8 mouse cellular contexts compared by ENCODE assay signal in the genomic region with DNA sequence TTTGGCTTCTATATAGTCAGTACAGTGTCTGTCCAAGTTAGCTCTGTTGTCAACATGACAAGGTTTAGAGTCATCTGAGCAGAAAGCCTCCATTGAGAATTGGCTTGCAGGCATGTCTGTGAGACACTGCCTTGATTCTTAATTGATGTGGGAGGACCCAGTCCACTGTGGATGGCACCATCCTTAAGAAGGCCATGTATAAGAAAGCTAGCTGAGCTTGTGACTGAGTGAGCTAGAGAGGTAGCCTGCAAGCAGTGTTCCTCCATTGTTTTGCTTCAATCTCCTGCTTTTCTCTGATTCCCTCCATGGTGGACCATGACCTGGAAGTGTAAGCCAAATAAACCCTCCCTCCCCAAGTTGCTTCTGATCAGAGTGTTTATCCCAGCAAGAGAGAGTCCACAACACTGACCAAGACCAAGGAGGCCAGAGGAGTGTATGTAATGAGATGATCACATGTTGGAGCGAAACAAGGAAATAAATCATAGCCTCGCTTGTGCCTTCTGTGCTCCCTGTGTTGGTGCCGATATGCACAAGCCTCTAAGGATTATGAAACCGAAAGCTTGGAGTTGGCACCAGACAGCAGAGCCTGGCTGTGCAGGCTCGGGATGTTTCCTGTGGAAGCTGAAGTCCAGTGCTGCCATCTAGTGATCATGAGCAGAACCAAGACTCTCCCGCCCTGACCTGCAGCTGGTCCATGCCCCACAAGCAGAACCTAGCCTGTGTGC. TPM values are rescaled to one million over a fixed set of nuclear protein-coding genes. Genes with fewer than 3 reads are reported as not detected.
DNase-seq lines count a peak whose midpoint lies in the region; ATAC-seq lines count a peak whose summit lies in the region.

No protein-coding gene starts in this region.

- H3K27me3 ChIP-seq in embryonic facial prominence, embryonic 15.5 days = no peaks in the 10 kb centered on the region
- H3K27me3 ChIP-seq in kidney, embryonic 14.5 days (ENCODE audit: control insufficient read depth, insufficient read depth, low read length) = no peaks in the 10 kb centered on the region
- no peaks in the 10 kb centered on the region for H3K27me3 ChIP-seq in limb, embryonic 15.5 days

- peak; percentile 93 for ATAC-seq in embryonic facial prominence, embryonic 15.5 days (ENCODE audit: insufficient number of reproducible peaks, low FRiP score, low TSS enrichment, low read depth)
- ATAC-seq in kidney, embryonic 14.5 days (ENCODE audit: low FRiP score, low TSS enrichment) = peak; percentile 99
- peak; percentile 87 for ATAC-seq in limb, embryonic 15.5 days (ENCODE audit: insufficient number of reproducible peaks, low FRiP score, low TSS enrichment, low read depth)

- no peaks in the 10 kb centered on the region for H3K9me3 ChIP-seq in embryonic facial prominence, embryonic 15.5 days (replicated peaks)
- H3K9me3 ChIP-seq in kidney, embryonic 14.5 days (ENCODE audit: control insufficient read depth, low read length) = no peaks in the 10 kb centered on the region
- H3K9me3 ChIP-seq in limb, embryonic 15.5 days = no peaks in the 10 kb centered on the region

- peak; percentile 97 for DNase-seq in 3T3-L1 (ENCODE audit: low read depth, low spot score)
- peak; percentile 31 to 61 for DNase-seq in adrenal gland, postnatal 4 days (ENCODE audit: low spot score in 2 of 2)
- DNase-seq in heart, adult 9 months (ENCODE audit: low spot score in 2 of 2) = peak; percentile 89 to 90
- DNase-seq in monocyte, adult 2 months (ENCODE audit: low read depth in 1 of 2, low spot score in 2 of 2) = peak; percentile 53 to 58
- peak; percentile 55 to 63 for DNase-seq in spleen, postnatal 36 days (ENCODE audit: low spot score in 2 of 2)

- 5% methylated on average over 6 of the region's 6 CpGs for WGBS in embryonic facial prominence, embryonic 15.5 days
- WGBS in kidney, embryonic 14.5 days = 12% methylated on average over 6 of the region's 6 CpGs
- WGBS in limb, embryonic 15.5 days = 4% methylated on average over 6 of the region's 6 CpGs

- no peaks in the 10 kb centered on the region for H3K4me1 ChIP-seq in embryonic facial prominence, embryonic 15.5 days
- H3K4me1 ChIP-seq in kidney, embryonic 14.5 days (ENCODE audit: control insufficient read depth, insufficient read depth, low read length) = no peaks in the 10 kb centered on the region
- no peaks in the 10 kb centered on the region for H3K4me1 ChIP-seq in limb, embryonic 15.5 days

- no peaks in the 10 kb centered on the region for H3K36me3 ChIP-seq in embryonic facial prominence, embryonic 15.5 days
- H3K36me3 ChIP-seq in kidney, embryonic 14.5 days (ENCODE audit: control insufficient read depth, insufficient read depth, low read length) = no peaks in the 10 kb centered on the region
- no peaks in the 10 kb centered on the region for H3K36me3 ChIP-seq in limb, embryonic 15.5 days

- H3K4me2 ChIP-seq in embryonic facial prominence, embryonic 15.5 days (replicated peaks) = peak overlapping the region; percentile 52
- H3K4me2 ChIP-seq in kidney, embryonic 14.5 days (replicated peaks; ENCODE audit: low read depth, low read length) = peak overlapping the region; percentile 46
- peak overlapping the region; percentile 46 for H3K4me2 ChIP-seq in limb, embryonic 15.5 days

- H3K4me3 ChIP-seq in embryonic facial prominence, embryonic 15.5 days (replicated peaks) = peak overlapping the region; percentile 43
- H3K4me3 ChIP-seq in kidney, embryonic 14.5 days (ENCODE audit: low read length) = peak overlapping the region; percentile 29; the same call in 1 of the 2 replicates
- H3K4me3 ChIP-seq in limb, embryonic 15.5 days = peak overlapping the region; percentile 39

- no peak overlapping the region; the same call in 1 of the 2 replicates for H3K27ac ChIP-seq in embryonic facial prominence, embryonic 15.5 days (replicated peaks)
- no peak overlapping the region for H3K27ac ChIP-seq in kidney, embryonic 14.5 days (ENCODE audit: low read depth, low read length)
- no peak overlapping the region for H3K27ac ChIP-seq in limb, embryonic 15.5 days

- no peak overlapping the region for H3K9ac ChIP-seq in embryonic facial prominence, embryonic 15.5 days
- no peak overlapping the region; the same call in 1 of the 2 replicates for H3K9ac ChIP-seq in kidney, embryonic 14.5 days (ENCODE audit: low read depth, low read length)
- peak overlapping the region; percentile 26; the same call in 1 of the 2 replicates for H3K9ac ChIP-seq in limb, embryonic 15.5 days

RNA-seq across cellular contexts. Expression of a gene that starts 23.8 kb away (rescaled TPM):
- total RNA-seq in adrenal gland, postnatal 4 days (2021) = under 1 TPM in 1 of 2 experiments, not detected in 1; 0.17 TPM
- 0.33 TPM in 1 of 2 replicates, not detected in the other for polyA plus RNA-seq in embryonic facial prominence, embryonic 15.5 days (2015; fragmentation: Nextera tagmentation; extraction: Ambion mirVana)
- polyA plus RNA-seq in kidney, embryonic 14.5 days (2014; fragmentation: Nextera tagmentation; extraction: Ambion mirVana) = not detected in 2 replicates
- polyA plus RNA-seq in limb, embryonic 15.5 days (2015; fragmentation: Nextera tagmentation; extraction: Ambion mirVana) = 0.42 TPM in 1 of 2 replicates, not detected in the other

RNA-seq across cellular contexts. Expression of a gene that starts 33.1 kb away (rescaled TPM):
- not detected for total RNA-seq in adrenal gland, postnatal 4 days (2021)
- not detected in 2 replicates for polyA plus RNA-seq in embryonic facial prominence, embryonic 15.5 days (2015; fragmentation: Nextera tagmentation; extraction: Ambion mirVana)
- not detected in 2 replicates for polyA plus RNA-seq in kidney, embryonic 14.5 days (2014; fragmentation: Nextera tagmentation; extraction: Ambion mirVana)
- not detected in 2 replicates for polyA plus RNA-seq in limb, embryonic 15.5 days (2015; fragmentation: Nextera tagmentation; extraction: Ambion mirVana)

RNA-seq across cellular contexts. Expression of a gene that starts 36.7 kb away (rescaled TPM):
- total RNA-seq in adrenal gland, postnatal 4 days (2021) = 1 to 10 TPM in 1 of 2 experiments, under 1 TPM in 1; 0.81 to 2.9 TPM
- polyA plus RNA-seq in embryonic facial prominence, embryonic 15.5 days (2015; fragmentation: Nextera tagmentation; extraction: Ambion mirVana) = 1.0 and 1.2 TPM in 2 replicates
- 0.16 and 0.17 TPM in 2 replicates for polyA plus RNA-seq in kidney, embryonic 14.5 days (2014; fragmentation: Nextera tagmentation; extraction: Ambion mirVana)
- polyA plus RNA-seq in limb, embryonic 15.5 days (2015; fragmentation: Nextera tagmentation; extraction: Ambion mirVana) = 1.1 and 1.3 TPM in 2 replicates

Comparison
In these comparisons a context has a peak if more than half of its experiments do, and no peak if none do; other contexts are left out.
1. DNase-seq: peak in every context shown above with its lines; median percentile 97 in 3T3-L1; 90 in heart, adult 9 months; 59 in spleen, postnatal 36 days; 56 in monocyte, adult 2 months; 46 in adrenal gland, postnatal 4 days.